In genomic region chr2:26020714-26021560, GRCm38 (mm10) we compare ENCODE assay signal across 8 mouse cellular contexts. TPM values are rescaled to one million over a fixed set of nuclear protein-coding genes. Genes with fewer than 3 reads are reported as not detected.
A peak's percentile ranks its signal among the peaks of the same experiment; 100 is the strongest.
DNase-seq lines count a peak whose midpoint lies in the region; ATAC-seq and TF ChIP-seq lines count a peak whose summit lies in the region.

No protein-coding gene starts in this region.

- peak overlapping the region; percentile 91 for H3K4me2 ChIP-seq in forebrain, embryonic 11.5 days (ENCODE audit: low read depth, low read length, severe bottlenecking)
- H3K4me2 ChIP-seq in lung, postnatal 0 days (replicated peaks; ENCODE audit: low read depth, low read length): peak overlapping the region; percentile 80

- TF ChIP-seq EP300 in lung, postnatal 0 days (IDR thresholded peaks at IDR 0.05): no peak

- no peaks in the 10 kb centered on the region for H3K27me3 ChIP-seq in forebrain, embryonic 11.5 days (ENCODE audit: control insufficient read depth, insufficient read depth, low read length)
- no peaks in the 10 kb centered on the region for H3K27me3 ChIP-seq in lung, postnatal 0 days (replicated peaks; ENCODE audit: insufficient read depth, low read length)

- H3K27ac ChIP-seq in forebrain, embryonic 11.5 days (ENCODE audit: low read depth, low read length): peak overlapping the region; percentile 58; the same call in 1 of the 2 replicates
- peak overlapping the region; percentile 82 for H3K27ac ChIP-seq in lung, postnatal 0 days (ENCODE audit: low read length)

- intact Hi-C loops in heart, postnatal 14 days (cut with DNase I): loop anchor here (5.0 kb wide), 2 partner anchors 39 to 184 kb away; partner anchors contain the start of gene Camsap1

- ATAC-seq in forebrain, embryonic 11.5 days (replicated peaks; ENCODE audit: low FRiP score): peak; percentile 23
- ATAC-seq in lung, postnatal 0 days: peak; percentile 52

- peaks cover 9% of the 10 kb centered on the region for H3K4me1 ChIP-seq in forebrain, embryonic 11.5 days (replicated peaks; ENCODE audit: control insufficient read depth, insufficient read depth, low read length)
- H3K4me1 ChIP-seq in lung, postnatal 0 days (ENCODE audit: insufficient read depth, low read depth, low read length): no peaks in the 10 kb centered on the region

- H3K9ac ChIP-seq in forebrain, embryonic 11.5 days (ENCODE audit: low read length): peak overlapping the region; percentile 77
- H3K9ac ChIP-seq in lung, postnatal 0 days (replicated peaks; ENCODE audit: low read depth): peak overlapping the region; percentile 66

- H3K4me3 ChIP-seq in forebrain, embryonic 11.5 days (ENCODE audit: low read depth, low read length): peak overlapping the region; percentile 78
- H3K4me3 ChIP-seq in lung, postnatal 0 days (ENCODE audit: low read depth, low read length): peak overlapping the region; percentile 76

- H3K36me3 ChIP-seq in forebrain, embryonic 11.5 days (ENCODE audit: control insufficient read depth, insufficient read depth, low read length): no peaks in the 10 kb centered on the region
- H3K36me3 ChIP-seq in lung, postnatal 0 days (ENCODE audit: insufficient read depth, low read length): no peaks in the 10 kb centered on the region

- H3K9me3 ChIP-seq in forebrain, embryonic 11.5 days (ENCODE audit: control insufficient read depth, low read length): no peaks in the 10 kb centered on the region
- no peaks in the 10 kb centered on the region for H3K9me3 ChIP-seq in lung, postnatal 0 days (ENCODE audit: low read length)

- WGBS in forebrain, embryonic 11.5 days: 2% methylated on average over 38 of the region's 38 CpGs
- 5% methylated on average over 30 of the region's 38 CpGs for WGBS in lung, postnatal 0 days

- peak; percentile 95 for DNase-seq in heart, adult 11 months
- DNase-seq in heart, adult 8-10 months (ENCODE audit: low spot score): no peak
- peak; percentile 53 for DNase-seq in c-Kit-negative CD71-positive TER-119-positive erythroid progenitor cells, embryonic 14.5 days (ENCODE audit: low read depth, low spot score)
- peak; percentile 69 for DNase-seq in forebrain, embryonic 11.5 days (ENCODE audit: low spot score)
- DNase-seq in heart, postnatal 14 days: peak; percentile 51 to 66
- peak; percentile 38 to 46 for DNase-seq in layer of hippocampus, postnatal 14 days (ENCODE audit: low spot score in 2 of 2)
- peak; percentile 57 for DNase-seq in lung, postnatal 0 days (ENCODE audit: low spot score)
- DNase-seq in retina, embryonic 14.5 days (ENCODE audit: low spot score): peak; percentile 46

- no peak for TF ChIP-seq CTCF in lung, postnatal 0 days (IDR thresholded peaks at IDR 0.05)

RNA-seq across cellular contexts. Expression of gene Ubac1, which starts 0.6 kb away (rescaled TPM):
- 10 to 100 TPM; 80.7 to 88.9 (median 87.8) TPM for total RNA-seq in heart, adult 8-10 months (2022)
- 91.7 and 99.4 TPM in 2 replicates for polyA plus RNA-seq in forebrain, embryonic 11.5 days (2014; fragmentation: Nextera tagmentation; extraction: Ambion mirVana)
- total RNA-seq in heart, postnatal 14 days (2021): 10 to 100 TPM; 82.3 to 86.5 TPM
- total RNA-seq in layer of hippocampus, postnatal 14 days (2021): 10 to 100 TPM; 71.3 to 74.0 TPM
- 39.2 and 40.6 TPM in 2 replicates for polyA plus RNA-seq in lung, postnatal 0 days (2015; fragmentation: Nextera tagmentation; extraction: Ambion mirVana)

RNA-seq across cellular contexts. Expression of gene Camsap1, which starts 37.9 kb away (rescaled TPM):
- 10 to 100 TPM; 32.6 to 42.3 (median 39.6) TPM for total RNA-seq in heart, adult 8-10 months (2022)
- 55.6 and 58.3 TPM in 2 replicates for polyA plus RNA-seq in forebrain, embryonic 11.5 days (2014; fragmentation: Nextera tagmentation; extraction: Ambion mirVana)
- 10 to 100 TPM; 28.4 to 37.7 TPM for total RNA-seq in heart, postnatal 14 days (2021)
- total RNA-seq in layer of hippocampus, postnatal 14 days (2021): 100 to 1,000 TPM; 120 to 125 TPM
- 5.2 and 5.4 TPM in 2 replicates for polyA plus RNA-seq in lung, postnatal 0 days (2015; fragmentation: Nextera tagmentation; extraction: Ambion mirVana)
